Mouse (Mus musculus) kidney, postnatal 0 days (tissue): ENCODE results near the gene Camk1d. TPM values are rescaled to one million over a fixed set of nuclear protein-coding genes. Genes with fewer than 3 reads are reported as not detected.

ENCODE experiments used
- ATAC-seq: fragments of 200-750 bp; cut with Nextera tagmentation; replicated peaks from 2 replicates; pipeline ENCODE4 v1.8.0; 2017; ENCODE audit warnings: low read depth, moderate number of reproducible peaks, moderate TSS enrichment, moderate library complexity; ENCODE audit not compliant: low FRiP score
- DNase-seq: peaks from one replicate; pipeline ENCODE4 v3.0.0-alpha.2; 2016; ENCODE audit warnings: low spot score
- H3K27ac ChIP-seq: fragments of 300-500 bp; sonication (generic); 2 replicates; pipeline ENCODE4 v1.5.1; 2014; ENCODE audit warnings: mild to moderate bottlenecking
- H3K27me3 ChIP-seq: fragments of 300-500 bp; sonication (generic); 2 replicates; pipeline ENCODE4 v1.6.1; 2014; ENCODE audit warnings: low read length, mixed read lengths; ENCODE audit not compliant: insufficient read depth
- H3K36me3 ChIP-seq: fragments of 300-500 bp; sonication (generic); 2 replicates; pipeline ENCODE4 v1.6.1; 2014; ENCODE audit warnings: low read length, mixed read lengths; ENCODE audit not compliant: insufficient read depth
- H3K4me1 ChIP-seq: fragments of 300-500 bp; sonication (generic); replicated peaks from 2 replicates; pipeline ENCODE4 v1.6.1; 2014; ENCODE audit warnings: antibody characterized with exemption, low read length, mixed read lengths; ENCODE audit not compliant: insufficient read depth
- H3K4me2 ChIP-seq: fragments of 300-500 bp; sonication (generic); 2 replicates; pipeline ENCODE4 v1.6.1; 2014; ENCODE audit warnings: mild to moderate bottlenecking, low read length, moderate library complexity, mixed read lengths
- H3K4me3 ChIP-seq: fragments of 300-500 bp; sonication (generic); replicated peaks from 2 replicates; pipeline ENCODE4 v1.5.1; 2014; ENCODE audit warnings: low read depth, low read length
- H3K9ac ChIP-seq: fragments of 300-500 bp; sonication (generic); 2 replicates; pipeline ENCODE4 v1.6.1; 2014; ENCODE audit warnings: low read depth, low read length
- H3K9me3 ChIP-seq: fragments of 300-500 bp; sonication (generic); replicated peaks from 2 replicates; pipeline ENCODE4 v1.6.1; 2016; ENCODE audit warnings: low read length, inconsistent platforms, mixed read lengths
- CTCF ChIP-seq: IDR thresholded peaks from 2 replicates; pipeline ENCODE4 v1.5.1; 2016; ENCODE audit warnings: antibody characterized with exemption, low read depth, mild to moderate bottlenecking, moderate library complexity
- WGBS: fragments of 180-500 bp; shearing (Covaris S2); extraction: QIAGEN DNeasy Blood & Tissue Kit; methylation state at CpG from one replicate; pipeline ENCODE4 v1.1.7; 2014; 5-methylcytosine and 5-hydroxymethylcytosine counted together
- polyA plus RNA-seq: library from polyadenylated mRNA; unstranded; fragments of >200 nt; fragmentation: Nextera tagmentation; extraction: Ambion mirVana; gene quantifications from 2 replicates; pipeline ENCODE4 v1.2.1, GENCODE M21; 2015

Camk1d gene
- polyA plus RNA-seq, 1 experiment from 2014 or later, result 1.5 TPM

- Histone ChIP-seq H3K36me3 (no peaks in the 10 kb centered on the region), H3K27ac (no peak overlapping the region), H3K9me3 (no peaks in the 10 kb centered on the region), H3K27me3 (no peaks in the 10 kb centered on the region), H3K9ac (no peak overlapping the region), H3K4me2 (no peak overlapping the region), H3K4me3 (no peak overlapping the region), H3K4me1 (no peaks in the 10 kb centered on the region)
- 82% methylated on average over 2 of the region's 2 CpGs for WGBS
- ATAC-seq (no peak), DNase-seq (no peak)
- no peak for TF ChIP-seq CTCF
Measured at GRCm38 (mm10) chr2:5529992-5530391, 184.3 kb downstream of the Camk1d start.

- H3K27ac ChIP-seq, result no peak overlapping the region
- ATAC-seq, result no peak
Measured at GRCm38 (mm10) chr2:5519221-5519669, 195.1 kb downstream of the Camk1d start.

GRCm38 (mm10) chr2:5515106-5515505, 199.2 kb downstream of the Camk1d start:
- no peak overlapping the region for H3K27ac ChIP-seq
- H3K4me1 ChIP-seq, result 0 out of 2 replicates have a peak, but pooled peaks cover 2% of the 10 kb centered on the region
- TF ChIP-seq CTCF, result no peak
- no peaks in the 10 kb centered on the region for H3K9me3 ChIP-seq
- no peak overlapping the region for H3K4me2 ChIP-seq
- WGBS, result 41% methylated on average over 2 of the region's 2 CpGs
- no peak overlapping the region for H3K4me3 ChIP-seq
- DNase-seq (peak; percentile 64), ATAC-seq (no peak)
- H3K27me3 ChIP-seq, result no peaks in the 10 kb centered on the region
- H3K36me3 ChIP-seq, result no peaks in the 10 kb centered on the region
- no peak overlapping the region for H3K9ac ChIP-seq

More at GRCm38 (mm10) chr2:5519221-5519669, 195.1 kb downstream of the Camk1d start:
- no peaks in the 10 kb centered on the region for H3K36me3 ChIP-seq
- no peak for TF ChIP-seq CTCF
- no peaks in the 10 kb centered on the region for H3K27me3 ChIP-seq
- no peak overlapping the region for H3K4me2 ChIP-seq
- peak; percentile 62 for DNase-seq
- WGBS, result 64% methylated on average over 8 of the region's 8 CpGs
- peaks cover 2% of the 10 kb centered on the region; the same call in 1 of the 2 replicates for H3K4me1 ChIP-seq
- H3K9ac ChIP-seq, result no peak overlapping the region
- H3K9me3 ChIP-seq, result no peaks in the 10 kb centered on the region
- no peak overlapping the region for H3K4me3 ChIP-seq

- Histone ChIP-seq H3K4me3 (no peak overlapping the region), H3K36me3 (no peaks in the 10 kb centered on the region), H3K4me1 (0 out of 2 replicates have a peak, but pooled peaks cover 2% of the 10 kb centered on the region), H3K4me2 (no peak overlapping the region), H3K9ac (no peak overlapping the region), H3K27me3 (no peaks in the 10 kb centered on the region), H3K9me3 (no peaks in the 10 kb centered on the region), H3K27ac (no peak overlapping the region)
- no peak for TF ChIP-seq CTCF
- 93% methylated on average over 5 of the region's 5 CpGs for WGBS
- no peak for ATAC-seq
- no peak for DNase-seq
Measured at GRCm38 (mm10) chr2:5514095-5514494, 200.2 kb downstream of the Camk1d start.

- 90% methylated on average over 2 of the region's 2 CpGs for WGBS
- Histone ChIP-seq H3K4me1 (0 out of 2 replicates have a peak, but pooled peaks cover 2% of the 10 kb centered on the region), H3K4me3 (no peak overlapping the region), H3K9me3 (no peaks in the 10 kb centered on the region), H3K27me3 (no peaks in the 10 kb centered on the region), H3K27ac (no peak overlapping the region), H3K9ac (no peak overlapping the region), H3K36me3 (no peaks in the 10 kb centered on the region), H3K4me2 (no peak overlapping the region)
- ATAC-seq, result no peak
- TF ChIP-seq CTCF, result no peak
- DNase-seq, result no peak
Measured at GRCm38 (mm10) chr2:5513621-5514020, 200.7 kb downstream of the Camk1d start.

- 87% methylated on average over 6 of the region's 6 CpGs for WGBS
- Histone ChIP-seq H3K4me1 (0 out of 2 replicates have a peak, but pooled peaks cover 2% of the 10 kb centered on the region), H3K27ac (no peak overlapping the region), H3K36me3 (no peaks in the 10 kb centered on the region), H3K27me3 (no peaks in the 10 kb centered on the region), H3K9me3 (no peaks in the 10 kb centered on the region; the same call in 1 of the 2 replicates), H3K4me3 (no peak overlapping the region), H3K9ac (no peak overlapping the region), H3K4me2 (no peak overlapping the region)
- no peak for TF ChIP-seq CTCF
- ATAC-seq (no peak), DNase-seq (no peak)
Measured at GRCm38 (mm10) chr2:5510042-5510441, 204.3 kb downstream of the Camk1d start.

GRCm38 (mm10) chr2:5499620-5500019, 214.7 kb downstream of the Camk1d start:
- DNase-seq (no peak), ATAC-seq (no peak)
- H3K4me1 ChIP-seq, result no peaks in the 10 kb centered on the region
- H3K9me3 ChIP-seq, result no peaks in the 10 kb centered on the region
- no peak overlapping the region for H3K4me2 ChIP-seq
- no peaks in the 10 kb centered on the region for H3K36me3 ChIP-seq
- no peak overlapping the region for H3K9ac ChIP-seq
- no peak for TF ChIP-seq CTCF
- no peaks in the 10 kb centered on the region for H3K27me3 ChIP-seq
- H3K4me3 ChIP-seq, result no peak overlapping the region
- H3K27ac ChIP-seq, result no peak overlapping the region
- 74% methylated on average over 4 of the region's 4 CpGs for WGBS
